Mouse (Mus musculus): ENCODE data around the gene Ccdc148. TPM values are rescaled to one million over a fixed set of nuclear protein-coding genes. Genes with fewer than 3 reads are reported as not detected.

The Ccdc148 gene
- 0.09 and 0.15 TPM in 2 replicates for polyA plus RNA-seq (2012; rRNA removed)

- TF ChIP-seq POLR2A (IDR thresholded peaks at IDR 0.05; ENCODE audit: borderline replicate concordance, extremely low read depth, low read depth, low read length) (no peak), CTCF (IDR thresholded peaks at IDR 0.05; ENCODE audit: insufficient read depth, low read length) (no peak)
- Histone ChIP-seq H3K4me3 (replicated peaks; ENCODE audit: extremely low read depth, low read depth, low read length) (peak within 1 kb of the TSS; percentile 71), H3K4me1 (ENCODE audit: control insufficient read depth, insufficient read depth, low read length) (peaks cover 10% of the 10 kb centered on the region; the same call in 1 of the 2 replicates)
- DNase-seq = peak; percentile 88
- under 1% methylated on average over 31 of the region's 37 CpGs for WGBS
Measured at GRCm38 (mm10) chr2:59160605-59160963, at the start of gene Ccdc148, which contains the start of gene Pkp4. Gene Ccdc148, minus strand, starts transcription at chr2:59160683. Gene Pkp4, plus strand, starts transcription at chr2:59160850.

GRCm38 (mm10) chr2:59208276-59208675, 47.8 kb upstream of the Ccdc148 start:
- TF ChIP-seq POLR2A (IDR thresholded peaks at IDR 0.05; ENCODE audit: borderline replicate concordance, extremely low read depth, low read depth, low read length) (no peak), CTCF (IDR thresholded peaks at IDR 0.05; ENCODE audit: insufficient read depth, low read length) (no peak)
- WGBS = 63% methylated on average over 9 of the region's 9 CpGs
- Histone ChIP-seq H3K4me3 (replicated peaks; ENCODE audit: extremely low read depth, low read depth, low read length) (no peak overlapping the region), H3K4me1 (ENCODE audit: control insufficient read depth, insufficient read depth, low read length) (peaks cover 16% of the 10 kb centered on the region)
- DNase-seq = no peak

DNA sequence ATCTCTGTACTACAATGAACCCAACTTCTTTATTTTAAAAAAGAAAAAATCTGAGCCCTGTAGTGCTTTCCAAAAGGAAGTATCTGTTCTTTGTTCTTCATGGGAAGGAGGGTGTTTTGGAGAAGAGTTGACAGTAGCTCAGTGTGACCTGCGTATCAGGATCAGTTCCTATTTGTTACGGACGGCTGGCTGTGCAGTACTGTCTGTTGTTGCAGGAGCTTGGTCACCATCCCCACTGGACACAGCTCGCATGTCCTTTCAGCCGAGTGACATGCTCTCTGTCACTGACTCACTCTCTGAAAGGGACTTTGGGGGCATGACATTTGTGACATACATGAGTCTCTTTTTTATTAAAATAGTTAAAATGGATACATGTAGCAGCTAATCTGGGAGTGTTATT, 47.2 kb upstream of the Ccdc148 start:
- no peak for TF ChIP-seq CTCF (IDR thresholded peaks at IDR 0.05; ENCODE audit: insufficient read depth, low read length)
- TF ChIP-seq POLR2A (IDR thresholded peaks at IDR 0.05; ENCODE audit: borderline replicate concordance, extremely low read depth, low read depth, low read length) = no peak
- Histone ChIP-seq H3K4me1 (ENCODE audit: control insufficient read depth, insufficient read depth, low read length) (peaks cover 16% of the 10 kb centered on the region), H3K4me3 (replicated peaks; ENCODE audit: extremely low read depth, low read depth, low read length) (no peak overlapping the region)
- 43% methylated on average over 5 of the region's 5 CpGs for WGBS
- DNase-seq = no peak

GRCm38 (mm10) chr2:59207240-59207639, 46.8 kb upstream of the Ccdc148 start:
- Histone ChIP-seq H3K4me1 (ENCODE audit: control insufficient read depth, insufficient read depth, low read length) (peaks cover 14% of the 10 kb centered on the region), H3K4me3 (replicated peaks; ENCODE audit: extremely low read depth, low read depth, low read length) (no peak overlapping the region)
- WGBS = 9% methylated on average over 4 of the region's 4 CpGs
- no peak for DNase-seq
- TF ChIP-seq CTCF (IDR thresholded peaks at IDR 0.05; ENCODE audit: insufficient read depth, low read length) (no peak), POLR2A (IDR thresholded peaks at IDR 0.05; ENCODE audit: borderline replicate concordance, extremely low read depth, low read depth, low read length) (no peak)

- WGBS = 85% methylated on average over 2 of the region's 2 CpGs
- DNase-seq = no peak
- H3K4me3 ChIP-seq (replicated peaks; ENCODE audit: extremely low read depth, low read depth, low read length) = no peak overlapping the region
- peaks cover 14% of the 10 kb centered on the region for H3K4me1 ChIP-seq (ENCODE audit: control insufficient read depth, insufficient read depth, low read length)
- TF ChIP-seq POLR2A (IDR thresholded peaks at IDR 0.05; ENCODE audit: borderline replicate concordance, extremely low read depth, low read depth, low read length) (no peak), CTCF (IDR thresholded peaks at IDR 0.05; ENCODE audit: insufficient read depth, low read length) (no peak)
Measured at GRCm38 (mm10) chr2:59206190-59206589, 45.7 kb upstream of the Ccdc148 start.

DNA sequence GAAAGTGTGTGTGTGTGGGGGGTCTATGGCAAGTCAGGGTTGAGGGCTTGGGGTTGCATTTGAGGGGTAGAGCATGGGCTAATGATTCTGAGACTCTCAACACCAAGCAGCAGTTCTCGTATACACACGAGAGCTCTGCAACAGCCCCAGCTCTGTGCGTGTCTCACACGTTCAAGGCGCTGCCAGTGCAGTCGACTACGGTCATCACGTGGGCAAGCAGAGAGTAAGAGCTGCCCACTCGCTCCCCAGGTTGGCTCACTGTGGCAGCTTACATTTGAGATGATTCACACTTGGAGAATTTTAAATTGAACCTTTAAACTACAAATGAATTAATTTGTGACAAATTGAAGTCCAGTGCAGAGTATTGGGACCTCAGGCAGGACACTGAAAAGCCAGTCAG, 44.6 kb upstream of the Ccdc148 start:
- 86% methylated on average over 9 of the region's 9 CpGs for WGBS
- Histone ChIP-seq H3K4me3 (replicated peaks; ENCODE audit: extremely low read depth, low read depth, low read length) (no peak overlapping the region), H3K4me1 (ENCODE audit: control insufficient read depth, insufficient read depth, low read length) (peaks cover 8% of the 10 kb centered on the region)
- TF ChIP-seq CTCF (IDR thresholded peaks at IDR 0.05; ENCODE audit: insufficient read depth, low read length) (no peak), POLR2A (IDR thresholded peaks at IDR 0.05; ENCODE audit: borderline replicate concordance, extremely low read depth, low read depth, low read length) (no peak)
- no peak for DNase-seq

- Histone ChIP-seq H3K4me1 (ENCODE audit: control insufficient read depth, insufficient read depth, low read length) (peaks cover 8% of the 10 kb centered on the region), H3K4me3 (replicated peaks; ENCODE audit: extremely low read depth, low read depth, low read length) (no peak overlapping the region)
- no peak for DNase-seq
- no peak for TF ChIP-seq CTCF (IDR thresholded peaks at IDR 0.05; ENCODE audit: insufficient read depth, low read length)
- no peak for TF ChIP-seq POLR2A (IDR thresholded peaks at IDR 0.05; ENCODE audit: borderline replicate concordance, extremely low read depth, low read depth, low read length)
- 71% methylated on average over 3 of the region's 3 CpGs for WGBS
Measured at GRCm38 (mm10) chr2:59203627-59204425, 43.3 kb upstream of the Ccdc148 start.

DNA sequence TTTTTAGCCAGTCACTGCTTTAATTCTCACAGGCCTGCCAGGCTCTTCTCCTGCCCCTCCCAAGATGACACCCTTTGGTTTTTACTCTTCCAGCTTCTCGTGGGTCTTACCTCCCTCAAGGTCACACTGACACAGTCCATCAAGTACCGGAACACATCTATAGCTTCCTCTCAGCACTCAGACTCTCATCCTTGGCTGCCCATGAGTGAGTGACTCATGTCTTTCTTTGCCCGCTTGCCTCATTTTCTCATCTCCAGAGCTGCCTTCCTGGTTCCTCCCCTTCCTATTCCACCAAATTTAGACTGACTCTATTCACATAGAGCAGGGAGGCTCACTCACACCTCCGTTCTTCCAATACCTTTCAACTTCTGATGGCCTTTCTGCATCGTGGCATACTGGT, 42.4 kb upstream of the Ccdc148 start:
- TF ChIP-seq POLR2A (IDR thresholded peaks at IDR 0.05; ENCODE audit: borderline replicate concordance, extremely low read depth, low read depth, low read length) = no peak
- DNase-seq = no peak
- Histone ChIP-seq H3K4me1 (ENCODE audit: control insufficient read depth, insufficient read depth, low read length) (peaks cover 8% of the 10 kb centered on the region), H3K4me3 (replicated peaks; ENCODE audit: extremely low read depth, low read depth, low read length) (no peak overlapping the region)
- WGBS = 55% methylated on average over 5 of the region's 5 CpGs

GRCm38 (mm10) chr2:59200511-59200910, 40.0 kb upstream of the Ccdc148 start:
- TF ChIP-seq CTCF (IDR thresholded peaks at IDR 0.05; ENCODE audit: insufficient read depth, low read length) = no peak
- no peak for TF ChIP-seq POLR2A (IDR thresholded peaks at IDR 0.05; ENCODE audit: borderline replicate concordance, extremely low read depth, low read depth, low read length)
- Histone ChIP-seq H3K4me3 (replicated peaks; ENCODE audit: extremely low read depth, low read depth, low read length) (no peak overlapping the region), H3K4me1 (ENCODE audit: control insufficient read depth, insufficient read depth, low read length) (no peaks in the 10 kb centered on the region; the same call in 1 of the 2 replicates)
- DNase-seq = no peak
- 73% methylated on average over 3 of the region's 3 CpGs for WGBS

- Histone ChIP-seq H3K4me1 (ENCODE audit: control insufficient read depth, insufficient read depth, low read length) (no peaks in the 10 kb centered on the region; the same call in 1 of the 2 replicates), H3K4me3 (replicated peaks; ENCODE audit: extremely low read depth, low read depth, low read length) (no peak overlapping the region)
- TF ChIP-seq POLR2A (IDR thresholded peaks at IDR 0.05; ENCODE audit: borderline replicate concordance, extremely low read depth, low read depth, low read length) (no peak), CTCF (IDR thresholded peaks at IDR 0.05; ENCODE audit: insufficient read depth, low read length) (no peak)
- WGBS = 94% methylated on average over 5 of the region's 5 CpGs
- no peak for DNase-seq
Measured at GRCm38 (mm10) chr2:59199476-59199976, 39.0 kb upstream of the Ccdc148 start.

Data from lung, adult 2 months (tissue).